Mouse (Mus musculus): ENCODE measurements around the gene Mosmo. TPM values are rescaled to one million over a fixed set of nuclear protein-coding genes. Genes with fewer than 3 reads are reported as not detected.

Gene Mosmo
- polyA plus RNA-seq (2015; fragmentation: Nextera tagmentation; extraction: Ambion mirVana) = 11.2 and 11.8 TPM in 2 replicates

DNA sequence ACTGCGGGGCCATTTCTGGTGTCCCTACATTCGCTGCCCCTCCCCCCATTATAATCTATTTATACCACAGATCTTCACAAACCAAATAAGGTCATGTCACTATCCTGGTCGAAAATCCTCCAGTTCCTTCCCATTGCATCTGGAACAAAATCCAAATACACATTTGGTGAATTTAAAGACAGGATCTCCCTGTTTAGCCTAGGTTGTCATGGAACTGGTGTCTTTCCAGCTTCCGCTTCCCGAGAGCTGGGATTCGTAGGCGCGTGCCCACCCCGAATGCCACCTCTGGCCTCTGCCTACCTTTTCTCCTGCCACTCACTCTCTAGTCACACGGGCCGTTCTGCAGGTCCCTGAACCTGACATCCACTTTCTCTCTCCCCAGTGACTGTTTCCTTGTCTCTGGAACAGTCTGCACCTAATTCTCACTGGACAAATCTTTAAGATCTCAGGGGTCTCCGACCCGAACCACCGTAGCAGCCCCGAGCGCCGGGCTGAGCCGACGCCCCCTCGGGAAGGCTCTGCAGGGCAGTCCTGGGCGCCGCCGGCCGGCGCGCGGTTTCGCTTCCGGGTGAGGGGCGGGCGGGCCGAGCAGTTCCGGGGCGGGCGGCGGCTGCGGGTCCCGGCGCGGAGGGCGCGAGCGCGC, at the start of gene Mosmo:
Gene Mosmo (plus strand): TSS at position 618 of the 643 bp plus-strand sequence.
- H3K27ac ChIP-seq (replicated peaks) = peak within 1 kb of the TSS; percentile 85
- no peaks in the 10 kb centered on the region for H3K36me3 ChIP-seq
- WGBS = under 1% methylated on average over 44 of the region's 44 CpGs
- peak within 1 kb of the TSS; percentile 88 for H3K4me2 ChIP-seq
- H3K4me3 ChIP-seq (replicated peaks) = peak within 1 kb of the TSS; percentile 88
- ATAC-seq (ENCODE audit: low FRiP score) = peak; percentile 97
- no peaks in the 10 kb centered on the region for H3K9me3 ChIP-seq (replicated peaks)
- H3K4me1 ChIP-seq = peaks cover 47% of the 10 kb centered on the region
- H3K9ac ChIP-seq (replicated peaks) = peak within 1 kb of the TSS; percentile 88
- no peaks in the 10 kb centered on the region for H3K27me3 ChIP-seq (replicated peaks)

DNA sequence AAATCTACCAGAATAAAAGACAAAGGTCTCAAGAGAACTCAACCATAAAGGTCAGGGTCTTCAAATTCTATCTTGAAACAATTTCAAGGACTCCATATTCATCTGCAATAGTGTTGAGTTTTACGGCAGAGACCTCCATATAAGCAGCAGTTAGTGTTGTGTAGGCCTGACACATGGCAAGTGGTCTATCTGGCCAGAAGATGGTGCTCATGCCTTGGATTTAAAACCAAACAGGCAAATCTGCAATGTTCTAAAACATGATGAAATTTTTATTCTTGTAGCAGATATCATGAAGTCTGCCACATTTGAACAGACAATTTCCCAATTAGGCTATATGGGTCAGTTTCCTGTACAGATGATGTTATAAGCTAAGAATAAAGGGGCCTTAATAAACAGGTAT, 44.9 kb upstream of the Mosmo start:
- peaks cover under 1% of the 10 kb centered on the region; the same call in 1 of the 2 replicates for H3K36me3 ChIP-seq
- no peaks in the 10 kb centered on the region for H3K9me3 ChIP-seq (replicated peaks)
- H3K27me3 ChIP-seq (replicated peaks) = no peaks in the 10 kb centered on the region
- H3K27ac ChIP-seq (replicated peaks) = no peak overlapping the region
- no peak overlapping the region for H3K4me2 ChIP-seq
- 71% methylated on average over 1 of the region's 1 CpGs for WGBS
- ATAC-seq (ENCODE audit: low FRiP score) = no peak
- H3K4me1 ChIP-seq = peaks cover 23% of the 10 kb centered on the region
- H3K9ac ChIP-seq (replicated peaks) = no peak overlapping the region
- H3K4me3 ChIP-seq (replicated peaks) = no peak overlapping the region

DNA sequence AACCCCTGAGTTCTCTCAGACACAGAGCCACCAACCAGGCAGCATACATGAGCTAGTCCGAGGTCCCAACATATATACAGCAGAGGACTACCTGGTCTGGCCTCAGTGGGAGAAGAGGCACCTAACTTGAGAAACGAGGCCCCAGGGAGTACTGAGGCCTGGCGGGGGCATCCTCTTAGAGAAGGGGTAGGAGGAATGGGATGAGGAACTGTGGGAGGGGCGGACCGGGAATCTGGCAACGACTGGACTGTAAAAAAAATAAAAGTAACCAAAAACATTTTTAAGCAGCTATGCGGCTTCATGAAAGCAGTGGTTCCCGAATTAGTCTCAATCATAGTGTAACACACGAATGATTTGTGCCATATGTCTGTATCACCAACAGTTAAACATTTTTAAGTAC, 43.1 kb upstream of the Mosmo start:
- Histone ChIP-seq H3K9me3 (replicated peaks) (no peaks in the 10 kb centered on the region), H3K4me1 (peaks cover 23% of the 10 kb centered on the region), H3K4me3 (replicated peaks) (peak overlapping the region; percentile 99), H3K9ac (replicated peaks) (peak overlapping the region; percentile 99), H3K27ac (replicated peaks) (peak overlapping the region; percentile 93), H3K27me3 (replicated peaks) (no peaks in the 10 kb centered on the region), H3K36me3 (peaks cover 16% of the 10 kb centered on the region), H3K4me2 (peak overlapping the region; percentile 82)
- peak; percentile 9 for ATAC-seq (ENCODE audit: low FRiP score)
- 9% methylated on average over 9 of the region's 9 CpGs for WGBS

DNA sequence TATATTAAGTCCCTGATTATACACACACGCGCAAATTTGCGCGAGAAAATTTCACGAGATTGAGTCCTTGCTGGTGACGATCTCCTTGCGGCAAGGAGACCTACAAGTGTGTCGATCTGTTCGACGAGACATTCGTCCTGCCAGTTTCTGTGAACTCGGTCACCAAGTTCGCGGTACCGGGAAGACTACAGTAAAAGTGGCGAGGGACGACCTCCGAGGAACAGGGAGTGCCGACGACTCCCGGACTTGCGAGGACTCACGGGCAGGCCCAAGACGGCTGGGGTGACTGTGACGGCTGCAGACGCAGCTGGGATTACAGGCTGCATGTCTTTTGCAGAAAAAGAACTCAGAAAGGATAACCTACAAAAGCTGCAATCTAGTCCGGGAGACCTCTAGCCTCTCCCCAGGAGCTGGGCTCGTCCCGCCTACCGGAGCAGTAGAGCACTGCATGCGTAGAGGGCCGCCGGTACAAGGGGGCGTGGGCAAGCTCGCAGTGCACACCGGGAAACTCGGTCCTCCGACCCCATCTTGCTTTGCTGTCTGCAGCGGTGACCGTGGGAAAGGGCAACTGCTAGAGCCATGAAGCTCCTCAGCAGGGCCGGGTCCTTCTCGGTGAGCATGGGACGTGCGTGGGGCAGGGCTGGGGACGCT, 42.6 kb upstream of the Mosmo start, which contains the start of gene Uqcrc2:
Gene Uqcrc2 (plus strand): TSS at position 466 of the 651 bp plus-strand sequence.
- peak within 1 kb of the TSS; percentile 99 for H3K4me3 ChIP-seq (replicated peaks)
- H3K4me2 ChIP-seq = peak within 1 kb of the TSS; percentile 82
- no peaks in the 10 kb centered on the region for H3K27me3 ChIP-seq (replicated peaks)
- peaks cover 23% of the 10 kb centered on the region for H3K4me1 ChIP-seq
- WGBS = under 1% methylated on average over 45 of the region's 45 CpGs
- peak within 1 kb of the TSS; percentile 99 for H3K9ac ChIP-seq (replicated peaks)
- H3K9me3 ChIP-seq (replicated peaks) = no peaks in the 10 kb centered on the region
- H3K36me3 ChIP-seq = peaks cover 21% of the 10 kb centered on the region
- peak; percentile 99 for ATAC-seq (ENCODE audit: low FRiP score)
- peak within 1 kb of the TSS; percentile 93 for H3K27ac ChIP-seq (replicated peaks)

DNA sequence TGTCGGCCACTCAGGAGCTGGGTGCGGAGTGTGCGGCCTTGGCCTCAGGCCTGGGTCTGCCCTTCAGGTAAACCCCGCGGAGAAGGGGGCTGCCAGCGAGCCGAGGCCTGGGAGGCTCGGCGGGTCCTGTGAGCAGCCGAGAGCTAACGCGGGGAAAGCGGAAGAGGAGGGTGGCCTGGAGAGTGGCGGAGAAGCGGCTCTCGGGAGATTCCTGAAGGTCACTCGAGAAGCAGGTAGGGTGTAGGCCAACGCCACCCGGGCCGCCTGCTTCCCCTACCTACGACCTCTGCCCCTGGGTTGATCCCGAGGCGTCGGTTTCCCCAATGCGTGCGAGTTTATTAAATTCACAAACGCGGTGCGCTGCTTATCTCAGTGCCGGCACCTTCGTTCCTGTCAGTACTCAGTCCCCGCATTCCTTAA, 42.0 kb upstream of the Mosmo start:
- ATAC-seq (ENCODE audit: low FRiP score) = peak; percentile 88

DNA sequence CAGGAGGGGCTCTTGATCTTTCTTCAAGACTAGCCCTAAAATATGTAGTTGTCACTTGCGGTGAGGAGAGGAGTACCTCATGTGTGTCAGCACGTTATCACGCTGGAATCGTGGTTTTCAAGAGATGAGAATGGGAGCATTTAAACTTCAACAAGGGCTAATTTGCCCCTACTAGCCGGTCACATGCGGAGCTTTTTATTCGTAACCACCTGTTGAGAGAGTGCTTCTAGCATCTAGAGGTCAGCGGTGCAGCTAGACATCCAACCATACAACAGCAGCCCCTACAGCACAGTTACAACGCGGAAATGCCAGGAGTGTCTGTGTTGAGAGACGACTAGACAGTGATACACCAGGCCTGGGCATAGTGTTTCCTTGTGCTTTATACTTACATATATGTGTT, 41.6 kb upstream of the Mosmo start:
- H3K4me3 ChIP-seq (replicated peaks) = peak overlapping the region; percentile 99
- H3K27ac ChIP-seq (replicated peaks) = peak overlapping the region; percentile 93
- peak overlapping the region; percentile 99 for H3K9ac ChIP-seq (replicated peaks)
- H3K9me3 ChIP-seq (replicated peaks) = no peaks in the 10 kb centered on the region
- H3K27me3 ChIP-seq (replicated peaks) = no peaks in the 10 kb centered on the region
- H3K36me3 ChIP-seq = peaks cover 28% of the 10 kb centered on the region
- peaks cover 23% of the 10 kb centered on the region for H3K4me1 ChIP-seq
- ATAC-seq (ENCODE audit: low FRiP score) = no peak; the same call in none of the 2 replicates
- H3K4me2 ChIP-seq = peak overlapping the region; percentile 82
- WGBS = under 1% methylated on average over 11 of the region's 11 CpGs

More for the DNA sequence above, 42.0 kb upstream of the Mosmo start:
- Histone ChIP-seq H3K4me2 (peak overlapping the region; percentile 82), H3K9me3 (replicated peaks) (no peaks in the 10 kb centered on the region), H3K4me3 (replicated peaks) (peak overlapping the region; percentile 99), H3K36me3 (peaks cover 25% of the 10 kb centered on the region), H3K27me3 (replicated peaks) (no peaks in the 10 kb centered on the region), H3K9ac (replicated peaks) (peak overlapping the region; percentile 99), H3K4me1 (peaks cover 23% of the 10 kb centered on the region), H3K27ac (replicated peaks) (peak overlapping the region; percentile 93)
- under 1% methylated on average over 32 of the region's 32 CpGs for WGBS

DNA sequence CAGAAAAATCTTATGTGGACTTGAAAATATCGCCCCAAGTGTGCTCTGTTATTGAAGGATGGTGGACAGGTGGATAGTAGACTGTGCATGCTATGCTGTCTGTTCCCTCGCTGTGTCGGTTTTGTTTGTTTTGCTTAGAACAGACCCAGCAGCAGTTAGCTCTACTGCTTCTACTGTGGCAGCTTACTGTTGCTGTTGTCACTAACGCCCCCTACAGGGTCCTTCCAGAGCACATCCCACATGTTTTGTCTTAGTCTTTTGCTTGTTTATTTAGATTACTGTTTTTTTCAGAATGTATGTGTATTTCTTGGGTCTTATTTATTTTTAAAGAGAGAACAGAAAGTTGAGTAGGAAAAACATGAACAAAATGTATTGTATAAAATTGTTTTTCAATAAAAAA, 34.2 kb upstream of the Mosmo start:
- Histone ChIP-seq H3K27me3 (replicated peaks) (no peaks in the 10 kb centered on the region), H3K9ac (replicated peaks) (no peak overlapping the region), H3K4me3 (replicated peaks) (no peak overlapping the region), H3K4me2 (no peak overlapping the region), H3K36me3 (peaks cover 72% of the 10 kb centered on the region), H3K27ac (replicated peaks) (no peak overlapping the region), H3K4me1 (no peaks in the 10 kb centered on the region), H3K9me3 (replicated peaks) (no peaks in the 10 kb centered on the region)
- 71% methylated on average over 4 of the region's 4 CpGs for WGBS
- no peak for ATAC-seq (ENCODE audit: low FRiP score)

DNA sequence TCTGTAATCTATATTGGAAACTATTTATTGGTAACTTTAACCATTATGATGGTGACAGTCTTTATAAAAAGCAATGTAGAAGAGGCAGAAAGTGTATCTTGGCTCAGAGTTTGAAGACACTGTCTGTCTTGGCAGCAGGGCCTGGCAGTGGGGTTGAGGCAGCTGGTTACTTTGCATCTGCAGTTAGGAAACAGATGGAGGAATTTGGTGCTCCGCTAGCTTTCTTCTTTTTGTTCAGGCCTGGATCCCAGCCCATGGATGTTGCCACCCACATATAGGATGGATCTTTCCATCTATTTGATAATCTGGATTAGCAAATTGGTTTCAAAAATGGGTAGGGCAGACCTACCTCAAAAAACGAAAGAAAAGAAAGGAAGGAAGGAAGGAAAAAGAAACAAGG, 29.6 kb upstream of the Mosmo start:
- Histone ChIP-seq H3K27ac (replicated peaks) (no peak overlapping the region), H3K4me2 (no peak overlapping the region), H3K9ac (replicated peaks) (no peak overlapping the region), H3K4me3 (replicated peaks) (no peak overlapping the region), H3K27me3 (replicated peaks) (no peaks in the 10 kb centered on the region), H3K9me3 (replicated peaks) (no peaks in the 10 kb centered on the region), H3K36me3 (peaks cover 83% of the 10 kb centered on the region), H3K4me1 (no peaks in the 10 kb centered on the region)
- WGBS = 85% methylated on average over 2 of the region's 2 CpGs
- ATAC-seq (ENCODE audit: low FRiP score) = no peak

DNA sequence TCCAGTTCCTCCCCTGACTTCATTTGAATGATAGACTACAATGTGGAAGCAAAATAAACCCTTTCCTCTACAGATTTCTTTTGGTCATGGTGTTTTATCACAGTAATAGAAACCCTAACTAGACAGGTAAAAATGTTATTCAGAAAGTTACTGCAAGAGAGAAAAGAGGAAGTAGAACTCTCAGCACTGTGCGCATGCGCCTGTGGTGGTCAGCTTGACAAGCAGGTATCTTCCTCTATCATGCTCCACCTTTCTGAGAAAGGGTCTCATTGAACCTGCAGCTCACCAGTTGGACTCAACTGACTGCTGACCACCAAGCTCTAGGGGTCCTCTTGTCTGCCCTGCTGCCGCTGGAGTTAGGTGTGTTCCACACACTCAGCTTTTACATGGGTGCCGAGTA, 15.3 kb upstream of the Mosmo start:
- H3K9me3 ChIP-seq (replicated peaks) = no peaks in the 10 kb centered on the region
- no peaks in the 10 kb centered on the region for H3K4me1 ChIP-seq
- no peak for ATAC-seq (ENCODE audit: low FRiP score)

DNA sequence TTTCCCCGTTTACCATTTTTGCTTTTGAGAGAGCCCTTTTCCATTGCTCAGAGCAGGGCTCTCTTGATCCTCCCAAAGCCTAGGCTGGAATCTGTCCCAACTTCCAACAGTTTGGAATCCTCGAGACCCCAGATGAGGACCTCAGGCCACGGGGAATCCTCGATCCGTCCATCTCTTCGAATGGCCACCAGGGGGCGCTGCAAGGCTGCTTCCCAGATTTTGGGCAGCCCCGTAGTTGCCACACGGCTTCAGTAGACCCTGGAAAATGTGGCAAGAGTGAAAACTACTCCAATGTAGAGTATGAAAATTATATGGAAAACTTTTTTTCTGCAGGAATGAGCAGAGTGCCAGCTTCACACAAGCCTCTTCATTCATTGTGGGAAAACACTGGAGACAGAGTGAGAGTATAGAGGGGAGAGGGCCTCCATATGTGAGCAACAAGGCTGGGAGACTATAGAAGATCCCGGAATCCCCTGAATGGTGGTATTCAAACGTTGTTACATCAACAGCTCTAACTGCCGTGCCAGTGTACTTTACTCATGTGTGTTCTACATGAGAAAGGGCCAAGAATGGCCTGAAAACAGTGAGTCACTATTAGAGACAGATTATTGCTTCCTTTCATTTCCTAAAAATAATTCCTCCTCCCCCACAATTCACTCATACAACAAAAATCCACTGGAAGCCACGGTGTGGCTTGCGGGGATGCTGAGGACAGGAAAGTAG, 7.1 kb upstream of the Mosmo start, which contains the start of gene Pdzd9:
Gene Pdzd9 (minus strand): TSS at position 191 of the 723 bp plus-strand sequence.
- Histone ChIP-seq H3K9ac (replicated peaks) (no peak within 1 kb of the TSS), H3K4me1 (peaks cover 9% of the 10 kb centered on the region), H3K27me3 (replicated peaks) (no peaks in the 10 kb centered on the region), H3K4me2 (0 out of 2 replicates have a peak within 1 kb of the TSS, but pooled peaks have one; percentile 9), H3K9me3 (replicated peaks) (no peaks in the 10 kb centered on the region), H3K36me3 (no peaks in the 10 kb centered on the region), H3K4me3 (replicated peaks) (no peak within 1 kb of the TSS), H3K27ac (replicated peaks) (no peak within 1 kb of the TSS)
- 22% methylated on average over 14 of the region's 14 CpGs for WGBS
- ATAC-seq (ENCODE audit: low FRiP score) = peak; percentile 53; the same call in 1 of the 2 replicates

More for the DNA sequence above, 15.3 kb upstream of the Mosmo start:
- H3K27ac ChIP-seq (replicated peaks) = no peak overlapping the region
- peaks cover 29% of the 10 kb centered on the region for H3K36me3 ChIP-seq
- no peaks in the 10 kb centered on the region for H3K27me3 ChIP-seq (replicated peaks)
- no peak overlapping the region for H3K9ac ChIP-seq (replicated peaks)
- H3K4me2 ChIP-seq = no peak overlapping the region
- no peak overlapping the region for H3K4me3 ChIP-seq (replicated peaks)
- WGBS = 90% methylated on average over 4 of the region's 4 CpGs

DNA sequence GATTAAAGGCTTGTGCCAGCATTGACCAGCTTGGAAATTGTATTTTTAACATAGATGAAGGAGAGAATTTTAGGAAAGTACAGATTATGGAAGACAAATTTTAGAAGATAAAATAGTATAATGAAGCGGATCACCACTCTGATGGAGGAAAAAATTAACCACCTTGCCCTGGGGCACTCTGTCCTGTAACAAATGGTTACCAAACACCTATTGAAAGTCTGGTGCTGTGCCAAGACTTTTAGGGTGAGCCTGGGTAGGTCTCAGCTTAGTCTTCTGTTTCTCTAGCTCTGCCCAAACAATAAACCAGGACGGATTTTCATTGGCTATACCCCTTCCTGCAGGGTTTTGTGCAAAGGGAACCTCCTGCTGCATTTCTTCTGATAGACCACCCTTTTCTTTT, 6.1 kb upstream of the Mosmo start:
- WGBS = 73% methylated on average over 2 of the region's 2 CpGs
- H3K4me1 ChIP-seq = peaks cover 14% of the 10 kb centered on the region

More for the DNA sequence above, 6.1 kb upstream of the Mosmo start:
- Histone ChIP-seq H3K9ac (replicated peaks) (no peak overlapping the region), H3K36me3 (no peaks in the 10 kb centered on the region), H3K4me2 (no peak overlapping the region), H3K27me3 (replicated peaks) (no peaks in the 10 kb centered on the region), H3K27ac (replicated peaks) (no peak overlapping the region), H3K9me3 (replicated peaks) (no peaks in the 10 kb centered on the region), H3K4me3 (replicated peaks) (no peak overlapping the region)
- ATAC-seq (ENCODE audit: low FRiP score) = no peak

Measured in neural tube, embryonic 15.5 days (tissue).